Mouse (Mus musculus) testis, adult 2 months (tissue): Measurements from ENCODE around the gene Zbtb26.

Experiments
- CTCF ChIP-seq: fragments of 200-500 bp; IDR thresholded peaks from 2 replicates; pipeline ENCODE4 v1.5.1; 2012; ENCODE audit warnings: low read depth, mild to moderate bottlenecking, inconsistent platforms, low read length, moderate library complexity; ENCODE audit not compliant: control insufficient read depth, insufficient read depth, insufficient replicate concordance
- POLR2A ChIP-seq: fragments of 200-500 bp; IDR thresholded peaks from 2 replicates; pipeline ENCODE4 v1.6.1; 2012; ENCODE audit warnings: low read depth, mild to moderate bottlenecking, inconsistent platforms, low read length, moderate library complexity; ENCODE audit not compliant: control insufficient read depth

DNA sequence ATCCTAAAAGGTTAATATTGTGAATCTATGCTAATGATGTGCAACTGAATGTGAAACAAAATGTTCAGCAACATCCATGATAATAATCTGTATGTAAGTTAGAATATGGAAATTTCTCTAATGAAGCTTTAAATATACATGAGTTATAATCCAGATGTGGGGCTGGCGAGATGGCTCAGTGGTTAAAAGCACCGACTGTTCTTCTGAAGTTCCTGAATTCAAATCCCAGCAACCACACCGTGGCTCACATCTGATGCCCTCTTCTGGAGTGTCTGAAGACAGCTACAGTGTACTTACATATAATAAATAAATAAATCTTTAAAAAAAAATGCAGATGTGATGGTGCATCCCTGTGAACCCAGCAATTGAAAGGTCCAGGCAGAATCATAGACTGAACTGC is 19.3 kb downstream of the Zbtb26 start:
- TF ChIP-seq CTCF (no peak), POLR2A (no peak)
